Mouse (Mus musculus) forebrain, embryonic 12.5 days (tissue): ENCODE measurements at regions not wholly inside any gene's neighbourhood (a gene's known extent, or its start where the extent isn't known, plus 50 kb on each side); places are given as distances from the start of the nearest gene placed in this dataset.

Experiments
- ATAC-seq: fragments of 200-750 bp; cut with Nextera tagmentation; 2 replicates; pipeline ENCODE4 v1.8.0; 2017; ENCODE audit warnings: moderate TSS enrichment; ENCODE audit not compliant: low FRiP score
- H3K27ac ChIP-seq: fragments of 300-500 bp; sonication (generic); 2 replicates; pipeline ENCODE4 v1.5.1; 2016; ENCODE audit warnings: mild to moderate bottlenecking
- H3K27me3 ChIP-seq: fragments of 300-500 bp; sonication (generic); 2 replicates; pipeline ENCODE4 v1.6.1; 2016; ENCODE audit warnings: mild to moderate bottlenecking
- H3K36me3 ChIP-seq: fragments of 300-500 bp; sonication (generic); replicated peaks from 2 replicates; pipeline ENCODE4 v1.6.1; 2016; ENCODE audit warnings: mild to moderate bottlenecking
- H3K4me1 ChIP-seq: fragments of 300-500 bp; sonication (generic); 2 replicates; pipeline ENCODE4 v1.6.1; 2016
- H3K4me2 ChIP-seq: fragments of 300-500 bp; sonication (generic); 2 replicates; pipeline ENCODE4 v1.6.1; 2016; ENCODE audit warnings: mild to moderate bottlenecking, moderate library complexity
- H3K4me3 ChIP-seq: fragments of 300-500 bp; sonication (generic); replicated peaks from 2 replicates; pipeline ENCODE4 v1.5.1; 2016; ENCODE audit warnings: mild to moderate bottlenecking
- H3K9ac ChIP-seq: fragments of 300-500 bp; sonication (generic); 2 replicates; pipeline ENCODE4 v1.6.1; 2016; ENCODE audit warnings: mild to moderate bottlenecking
- H3K9me3 ChIP-seq: fragments of 300-500 bp; sonication (generic); 2 replicates; pipeline ENCODE4 v1.6.1; 2016
- WGBS: fragments of 180-500 bp; shearing (Covaris S2); methylation state at CpG from one replicate; pipeline ENCODE4 v1.1.7; 2016; 5-methylcytosine and 5-hydroxymethylcytosine counted together

GRCm38 (mm10) chr11:64610724-64611123 is 174.3 kb upstream of the F930015N05Rik start:
- Histone ChIP-seq H3K9ac (no peak overlapping the region), H3K27me3 (no peaks in the 10 kb centered on the region), H3K4me1 (no peaks in the 10 kb centered on the region), H3K9me3 (no peaks in the 10 kb centered on the region), H3K4me3 (no peak overlapping the region), H3K4me2 (no peak overlapping the region), H3K27ac (no peak overlapping the region), H3K36me3 (no peaks in the 10 kb centered on the region)
- WGBS = 92% methylated on average over 3 of the region's 3 CpGs
- ATAC-seq = no peak

- ATAC-seq = no peak
- Histone ChIP-seq H3K4me1 (no peaks in the 10 kb centered on the region), H3K27ac (no peak overlapping the region), H3K36me3 (no peaks in the 10 kb centered on the region), H3K9ac (no peak overlapping the region), H3K4me3 (no peak overlapping the region), H3K27me3 (no peaks in the 10 kb centered on the region), H3K9me3 (no peaks in the 10 kb centered on the region), H3K4me2 (no peak overlapping the region)
- WGBS = 69% methylated on average over 1 of the region's 1 CpGs
Measured at GRCm38 (mm10) chr11:64615140-64615539, 178.7 kb upstream of the F930015N05Rik start.

GRCm38 (mm10) chr11:64618631-64619385 is 182.4 kb upstream of the F930015N05Rik start:
- no peak overlapping the region for H3K4me3 ChIP-seq
- no peak overlapping the region for H3K27ac ChIP-seq
- WGBS = 68% methylated on average over 5 of the region's 5 CpGs
- no peaks in the 10 kb centered on the region for H3K27me3 ChIP-seq
- H3K9ac ChIP-seq = no peak overlapping the region
- H3K4me1 ChIP-seq = no peaks in the 10 kb centered on the region
- no peaks in the 10 kb centered on the region for H3K36me3 ChIP-seq
- H3K4me2 ChIP-seq = no peak overlapping the region
- ATAC-seq = no peak
- H3K9me3 ChIP-seq = no peaks in the 10 kb centered on the region

- Histone ChIP-seq H3K4me3 (no peak overlapping the region), H3K4me1 (no peaks in the 10 kb centered on the region), H3K36me3 (no peaks in the 10 kb centered on the region), H3K9me3 (no peaks in the 10 kb centered on the region), H3K4me2 (no peak overlapping the region), H3K27ac (no peak overlapping the region), H3K27me3 (no peaks in the 10 kb centered on the region), H3K9ac (no peak overlapping the region)
- 84% methylated on average over 7 of the region's 7 CpGs for WGBS
- ATAC-seq = no peak
Measured at GRCm38 (mm10) chr11:64627180-64627579, 190.7 kb upstream of the F930015N05Rik start.

- ATAC-seq = no peak
- H3K27me3 ChIP-seq = no peaks in the 10 kb centered on the region
- no peak overlapping the region for H3K9ac ChIP-seq
- H3K27ac ChIP-seq = no peak overlapping the region
- 49% methylated on average over 4 of the region's 4 CpGs for WGBS
- no peaks in the 10 kb centered on the region for H3K9me3 ChIP-seq
- H3K4me1 ChIP-seq = 0 out of 2 replicates have a peak, but pooled peaks cover 2% of the 10 kb centered on the region
- no peak overlapping the region for H3K4me3 ChIP-seq
- no peaks in the 10 kb centered on the region for H3K36me3 ChIP-seq
- no peak overlapping the region for H3K4me2 ChIP-seq
Measured at GRCm38 (mm10) chr11:64640947-64641346, 204.5 kb upstream of the F930015N05Rik start.

GRCm38 (mm10) chr11:64643171-64643570 is 206.7 kb upstream of the F930015N05Rik start:
- Histone ChIP-seq H3K4me2 (no peak overlapping the region), H3K4me3 (no peak overlapping the region), H3K27ac (no peak overlapping the region), H3K9me3 (no peaks in the 10 kb centered on the region), H3K27me3 (no peaks in the 10 kb centered on the region), H3K36me3 (no peaks in the 10 kb centered on the region), H3K4me1 (0 out of 2 replicates have a peak, but pooled peaks cover 2% of the 10 kb centered on the region), H3K9ac (no peak overlapping the region)
- WGBS = 65% methylated on average over 5 of the region's 5 CpGs
- no peak for ATAC-seq

- Histone ChIP-seq H3K36me3 (no peaks in the 10 kb centered on the region), H3K4me1 (no peaks in the 10 kb centered on the region), H3K9ac (no peak overlapping the region), H3K27ac (no peak overlapping the region), H3K4me2 (no peak overlapping the region), H3K4me3 (no peak overlapping the region), H3K27me3 (no peaks in the 10 kb centered on the region), H3K9me3 (no peaks in the 10 kb centered on the region)
- no peak for ATAC-seq
- 55% methylated on average over 2 of the region's 2 CpGs for WGBS
Measured at GRCm38 (mm10) chr11:64647938-64648337, 211.5 kb upstream of the F930015N05Rik start.

GRCm38 (mm10) chr11:64650571-64651282 is 214.3 kb upstream of the F930015N05Rik start:
- Histone ChIP-seq H3K27me3 (no peaks in the 10 kb centered on the region), H3K4me2 (no peak overlapping the region), H3K9ac (no peak overlapping the region), H3K4me1 (no peaks in the 10 kb centered on the region), H3K27ac (no peak overlapping the region), H3K9me3 (no peaks in the 10 kb centered on the region), H3K36me3 (no peaks in the 10 kb centered on the region), H3K4me3 (no peak overlapping the region)
- no peak for ATAC-seq
- 83% methylated on average over 10 of the region's 10 CpGs for WGBS

GRCm38 (mm10) chr11:64652811-64653210 is 216.4 kb upstream of the F930015N05Rik start:
- no peaks in the 10 kb centered on the region for H3K27me3 ChIP-seq

GRCm38 (mm10) chr11:64655162-64655561 is 218.7 kb upstream of the F930015N05Rik start:
- WGBS = 93% methylated on average over 1 of the region's 1 CpGs

More at GRCm38 (mm10) chr11:64652811-64653210, 216.4 kb upstream of the F930015N05Rik start:
- Histone ChIP-seq H3K27ac (no peak overlapping the region), H3K9ac (no peak overlapping the region), H3K9me3 (no peaks in the 10 kb centered on the region), H3K4me1 (no peaks in the 10 kb centered on the region), H3K36me3 (no peaks in the 10 kb centered on the region), H3K4me3 (no peak overlapping the region), H3K4me2 (no peak overlapping the region)
- ATAC-seq = no peak

GRCm38 (mm10) chr11:64663166-64663565 is 226.7 kb upstream of the F930015N05Rik start:
- Histone ChIP-seq H3K4me3 (no peak overlapping the region), H3K9ac (no peak overlapping the region), H3K9me3 (no peaks in the 10 kb centered on the region), H3K4me1 (peaks cover 7% of the 10 kb centered on the region), H3K27ac (no peak overlapping the region), H3K36me3 (no peaks in the 10 kb centered on the region), H3K4me2 (no peak overlapping the region), H3K27me3 (no peaks in the 10 kb centered on the region)
- 18% methylated on average over 6 of the region's 6 CpGs for WGBS
- no peak for ATAC-seq

More at GRCm38 (mm10) chr11:64655162-64655561, 218.7 kb upstream of the F930015N05Rik start:
- Histone ChIP-seq H3K4me2 (no peak overlapping the region), H3K4me1 (no peaks in the 10 kb centered on the region), H3K9me3 (no peaks in the 10 kb centered on the region), H3K36me3 (no peaks in the 10 kb centered on the region), H3K4me3 (no peak overlapping the region), H3K9ac (no peak overlapping the region), H3K27ac (no peak overlapping the region), H3K27me3 (no peaks in the 10 kb centered on the region)
- no peak for ATAC-seq

- Histone ChIP-seq H3K36me3 (no peaks in the 10 kb centered on the region), H3K4me1 (peaks cover 11% of the 10 kb centered on the region), H3K4me2 (no peak overlapping the region), H3K9me3 (no peaks in the 10 kb centered on the region), H3K9ac (no peak overlapping the region), H3K4me3 (no peak overlapping the region), H3K27ac (no peak overlapping the region), H3K27me3 (no peaks in the 10 kb centered on the region)
- no peak for ATAC-seq
- WGBS = 81% methylated on average over 3 of the region's 3 CpGs
Measured at GRCm38 (mm10) chr11:64667010-64667409, 230.6 kb upstream of the F930015N05Rik start.

- no peaks in the 10 kb centered on the region for H3K9me3 ChIP-seq
- no peaks in the 10 kb centered on the region for H3K36me3 ChIP-seq
- H3K4me3 ChIP-seq = no peak overlapping the region
- no peak for ATAC-seq
- H3K4me1 ChIP-seq = peaks cover 14% of the 10 kb centered on the region
- no peak overlapping the region for H3K27ac ChIP-seq
- H3K27me3 ChIP-seq = no peaks in the 10 kb centered on the region
- no peak overlapping the region for H3K9ac ChIP-seq
- WGBS = 55% methylated on average over 7 of the region's 7 CpGs
- H3K4me2 ChIP-seq = no peak overlapping the region
Measured at GRCm38 (mm10) chr11:64667521-64667920, 231.1 kb upstream of the F930015N05Rik start.
